Mouse (Mus musculus): ENCODE measurements around the gene Xrcc4. TPM values are rescaled to one million over a fixed set of nuclear protein-coding genes. Genes with fewer than 3 reads are reported as not detected.

Xrcc4 gene
- polyA plus RNA-seq, 1 experiment from 2014 or later, result 11.8 TPM

DNA sequence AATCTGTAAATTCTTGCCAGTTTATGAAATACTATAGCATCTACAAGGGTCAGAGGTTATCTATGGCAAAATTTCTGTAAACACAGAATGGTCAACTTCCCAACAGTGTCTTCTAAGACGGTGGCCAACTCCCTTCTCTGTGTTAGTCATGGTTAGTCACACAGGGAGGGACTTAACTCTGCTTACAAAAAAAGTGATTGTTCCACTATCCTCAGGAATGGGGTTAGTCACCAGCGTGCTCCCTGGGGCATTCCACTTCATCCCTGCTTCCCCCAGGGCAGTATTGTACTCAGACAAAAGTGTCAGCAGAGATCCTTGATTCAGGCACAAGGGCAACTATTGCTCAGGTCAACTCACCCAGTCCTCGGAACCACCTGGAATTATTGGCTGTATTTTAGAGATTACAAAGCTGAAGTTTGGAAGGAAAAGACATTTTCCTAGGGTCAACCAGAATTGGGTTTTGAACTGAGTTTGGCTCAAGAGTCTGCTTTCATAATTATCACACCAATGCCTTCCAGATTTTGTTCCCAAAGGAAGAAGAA, 260.9 kb downstream of the Xrcc4 start:
- no peaks in the 10 kb centered on the region for H3K4me1 ChIP-seq (replicated peaks; ENCODE audit: control insufficient read depth, insufficient read depth, low read length)
- no peaks in the 10 kb centered on the region for H3K9me3 ChIP-seq (ENCODE audit: control insufficient read depth, low read length)
- no peaks in the 10 kb centered on the region for H3K27me3 ChIP-seq (ENCODE audit: control insufficient read depth, insufficient read depth, low read length)
- WGBS, result 13% methylated on average over 3 of the region's 3 CpGs
- H3K9ac ChIP-seq (ENCODE audit: low read length), result no peak overlapping the region
- H3K4me3 ChIP-seq (ENCODE audit: low read depth, low read length), result no peak overlapping the region
- ATAC-seq (replicated peaks; ENCODE audit: low FRiP score) (no peak), DNase-seq (ENCODE audit: low spot score) (no peak)
- H3K4me2 ChIP-seq (ENCODE audit: low read depth, low read length, severe bottlenecking), result no peak overlapping the region
- H3K27ac ChIP-seq (ENCODE audit: low read depth, low read length), result no peak overlapping the region
- H3K36me3 ChIP-seq (ENCODE audit: control insufficient read depth, insufficient read depth, low read length), result no peaks in the 10 kb centered on the region

- no peak overlapping the region for H3K9ac ChIP-seq (ENCODE audit: low read length)
- no peaks in the 10 kb centered on the region for H3K27me3 ChIP-seq (ENCODE audit: control insufficient read depth, insufficient read depth, low read length)
- 81% methylated on average over 2 of the region's 2 CpGs for WGBS
- H3K9me3 ChIP-seq (ENCODE audit: control insufficient read depth, low read length), result no peaks in the 10 kb centered on the region
- H3K27ac ChIP-seq (ENCODE audit: low read depth, low read length), result no peak overlapping the region
- H3K4me2 ChIP-seq (ENCODE audit: low read depth, low read length, severe bottlenecking), result no peak overlapping the region
- DNase-seq (ENCODE audit: low spot score) (no peak), ATAC-seq (replicated peaks; ENCODE audit: low FRiP score) (no peak)
- H3K4me3 ChIP-seq (ENCODE audit: low read depth, low read length), result no peak overlapping the region
- H3K36me3 ChIP-seq (ENCODE audit: control insufficient read depth, insufficient read depth, low read length), result no peaks in the 10 kb centered on the region
- no peaks in the 10 kb centered on the region for H3K4me1 ChIP-seq (replicated peaks; ENCODE audit: control insufficient read depth, insufficient read depth, low read length)
These were observed 261.6 kb downstream of the Xrcc4 start for GRCm38 (mm10) chr13:89827838-89828237.

- ATAC-seq (replicated peaks; ENCODE audit: low FRiP score) (0 out of 2 replicates have a peak, but pooled peaks have one; percentile 49), DNase-seq (ENCODE audit: low spot score) (no peak)
- H3K9ac ChIP-seq (ENCODE audit: low read length), result no peak overlapping the region
- no peaks in the 10 kb centered on the region for H3K4me1 ChIP-seq (replicated peaks; ENCODE audit: control insufficient read depth, insufficient read depth, low read length)
- H3K36me3 ChIP-seq (ENCODE audit: control insufficient read depth, insufficient read depth, low read length), result no peaks in the 10 kb centered on the region
- 23% methylated on average over 2 of the region's 2 CpGs for WGBS
- no peaks in the 10 kb centered on the region for H3K27me3 ChIP-seq (ENCODE audit: control insufficient read depth, insufficient read depth, low read length)
- H3K9me3 ChIP-seq (ENCODE audit: control insufficient read depth, low read length), result no peaks in the 10 kb centered on the region
- no peak overlapping the region for H3K4me2 ChIP-seq (ENCODE audit: low read depth, low read length, severe bottlenecking)
- H3K27ac ChIP-seq (ENCODE audit: low read depth, low read length), result no peak overlapping the region
- no peak overlapping the region for H3K4me3 ChIP-seq (ENCODE audit: low read depth, low read length)
These were observed 274.9 kb downstream of the Xrcc4 start for GRCm38 (mm10) chr13:89814543-89814942.

DNA sequence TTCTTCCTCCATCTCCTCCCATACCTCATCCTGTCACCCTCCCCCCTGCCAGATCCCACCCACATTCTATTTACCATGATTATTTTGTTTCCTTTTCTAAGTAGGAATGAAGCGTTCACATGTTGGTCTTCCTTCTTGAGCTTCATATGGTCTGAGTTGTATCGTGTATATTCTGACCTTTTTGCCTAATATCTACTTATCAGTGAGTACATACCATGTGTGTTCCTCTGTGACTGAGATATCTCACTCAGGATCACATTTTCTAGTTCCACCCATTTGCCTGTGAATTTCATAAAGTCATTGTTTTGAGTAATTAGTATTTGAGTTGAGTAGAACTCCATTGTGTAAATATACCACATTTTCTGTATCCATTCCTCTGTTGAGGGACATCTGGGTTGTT, 277.2 kb downstream of the Xrcc4 start:
- H3K27me3 ChIP-seq (ENCODE audit: control insufficient read depth, insufficient read depth, low read length), result no peaks in the 10 kb centered on the region
- no peaks in the 10 kb centered on the region for H3K9me3 ChIP-seq (ENCODE audit: control insufficient read depth, low read length)
- H3K9ac ChIP-seq (ENCODE audit: low read length), result no peak overlapping the region
- no peaks in the 10 kb centered on the region for H3K4me1 ChIP-seq (replicated peaks; ENCODE audit: control insufficient read depth, insufficient read depth, low read length)
- WGBS, result 93% methylated on average over 2 of the region's 2 CpGs
- no peak overlapping the region for H3K27ac ChIP-seq (ENCODE audit: low read depth, low read length)
- H3K4me2 ChIP-seq (ENCODE audit: low read depth, low read length, severe bottlenecking), result no peak overlapping the region
- no peak for DNase-seq (ENCODE audit: low spot score)
- H3K36me3 ChIP-seq (ENCODE audit: control insufficient read depth, insufficient read depth, low read length), result no peaks in the 10 kb centered on the region
- H3K4me3 ChIP-seq (ENCODE audit: low read depth, low read length), result no peak overlapping the region
- no peak for ATAC-seq (replicated peaks; ENCODE audit: low FRiP score)

GRCm38 (mm10) chr13:89809024-89809423, 280.4 kb downstream of the Xrcc4 start:
- DNase-seq (ENCODE audit: low spot score) (no peak), ATAC-seq (replicated peaks; ENCODE audit: low FRiP score) (no peak)
- no peak overlapping the region for H3K27ac ChIP-seq (ENCODE audit: low read depth, low read length)
- no peak overlapping the region for H3K4me3 ChIP-seq (ENCODE audit: low read depth, low read length)
- H3K36me3 ChIP-seq (ENCODE audit: control insufficient read depth, insufficient read depth, low read length), result no peaks in the 10 kb centered on the region
- no peaks in the 10 kb centered on the region for H3K27me3 ChIP-seq (ENCODE audit: control insufficient read depth, insufficient read depth, low read length)
- no peaks in the 10 kb centered on the region for H3K4me1 ChIP-seq (replicated peaks; ENCODE audit: control insufficient read depth, insufficient read depth, low read length)
- H3K9ac ChIP-seq (ENCODE audit: low read length), result no peak overlapping the region
- H3K9me3 ChIP-seq (ENCODE audit: control insufficient read depth, low read length), result no peaks in the 10 kb centered on the region
- H3K4me2 ChIP-seq (ENCODE audit: low read depth, low read length, severe bottlenecking), result no peak overlapping the region

DNA sequence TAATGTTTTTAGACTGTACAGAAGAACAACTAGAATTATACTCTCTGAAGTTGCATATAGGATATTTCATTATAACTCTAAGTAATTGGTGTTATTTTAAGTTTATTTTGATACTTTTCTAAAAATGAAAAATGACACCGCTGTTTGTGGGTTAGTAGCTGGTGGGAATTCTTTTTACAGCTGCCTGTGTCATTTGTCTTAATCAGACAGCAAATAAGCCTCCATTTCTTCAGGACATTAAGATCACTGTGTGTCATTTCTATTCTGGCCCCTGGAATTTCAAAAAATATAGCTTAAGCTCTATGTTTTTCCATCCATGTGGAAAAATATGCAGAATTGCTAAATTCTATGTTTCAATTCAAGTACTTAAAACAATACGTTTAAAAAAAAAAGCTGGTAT, 287.5 kb downstream of the Xrcc4 start:
- WGBS, result 92% methylated on average over 2 of the region's 2 CpGs
- no peak overlapping the region for H3K4me3 ChIP-seq (ENCODE audit: low read depth, low read length)
- no peak for ATAC-seq (replicated peaks; ENCODE audit: low FRiP score)
- DNase-seq (ENCODE audit: low spot score), result no peak
- no peaks in the 10 kb centered on the region for H3K9me3 ChIP-seq (ENCODE audit: control insufficient read depth, low read length)
- no peaks in the 10 kb centered on the region for H3K27me3 ChIP-seq (ENCODE audit: control insufficient read depth, insufficient read depth, low read length)
- no peaks in the 10 kb centered on the region for H3K4me1 ChIP-seq (replicated peaks; ENCODE audit: control insufficient read depth, insufficient read depth, low read length)
- H3K36me3 ChIP-seq (ENCODE audit: control insufficient read depth, insufficient read depth, low read length), result no peaks in the 10 kb centered on the region
- H3K9ac ChIP-seq (ENCODE audit: low read length), result no peak overlapping the region
- no peak overlapping the region for H3K27ac ChIP-seq (ENCODE audit: low read depth, low read length)
- H3K4me2 ChIP-seq (ENCODE audit: low read depth, low read length, severe bottlenecking), result no peak overlapping the region

- H3K4me3 ChIP-seq (ENCODE audit: low read depth, low read length), result no peak overlapping the region
These were observed 291.7 kb downstream of the Xrcc4 start for GRCm38 (mm10) chr13:89797721-89798120.

GRCm38 (mm10) chr13:89791475-89791874, 297.9 kb downstream of the Xrcc4 start:
- Histone ChIP-seq H3K9ac (ENCODE audit: low read length) (no peak overlapping the region), H3K4me2 (ENCODE audit: low read depth, low read length, severe bottlenecking) (no peak overlapping the region), H3K27me3 (ENCODE audit: control insufficient read depth, insufficient read depth, low read length) (no peaks in the 10 kb centered on the region), H3K4me3 (ENCODE audit: low read depth, low read length) (no peak overlapping the region), H3K4me1 (replicated peaks; ENCODE audit: control insufficient read depth, insufficient read depth, low read length) (no peaks in the 10 kb centered on the region), H3K36me3 (ENCODE audit: control insufficient read depth, insufficient read depth, low read length) (no peaks in the 10 kb centered on the region), H3K9me3 (ENCODE audit: control insufficient read depth, low read length) (no peaks in the 10 kb centered on the region), H3K27ac (ENCODE audit: low read depth, low read length) (no peak overlapping the region)
- 65% methylated on average over 5 of the region's 5 CpGs for WGBS
- ATAC-seq (replicated peaks; ENCODE audit: low FRiP score) (no peak), DNase-seq (ENCODE audit: low spot score) (no peak)

More at GRCm38 (mm10) chr13:89797721-89798120, 291.7 kb downstream of the Xrcc4 start:
- ATAC-seq (replicated peaks; ENCODE audit: low FRiP score) (peak; percentile 98), DNase-seq (ENCODE audit: low spot score) (peak; percentile 71)
- Histone ChIP-seq H3K9ac (ENCODE audit: low read length) (no peak overlapping the region), H3K36me3 (ENCODE audit: control insufficient read depth, insufficient read depth, low read length) (no peaks in the 10 kb centered on the region), H3K4me2 (ENCODE audit: low read depth, low read length, severe bottlenecking) (no peak overlapping the region), H3K4me1 (replicated peaks; ENCODE audit: control insufficient read depth, insufficient read depth, low read length) (no peaks in the 10 kb centered on the region), H3K27me3 (ENCODE audit: control insufficient read depth, insufficient read depth, low read length) (no peaks in the 10 kb centered on the region), H3K27ac (ENCODE audit: low read depth, low read length) (no peak overlapping the region), H3K9me3 (ENCODE audit: control insufficient read depth, low read length) (no peaks in the 10 kb centered on the region)
- WGBS, result 20% methylated on average over 3 of the region's 3 CpGs

- Histone ChIP-seq H3K4me1 (replicated peaks; ENCODE audit: control insufficient read depth, insufficient read depth, low read length) (peaks cover 2% of the 10 kb centered on the region; the same call in 1 of the 2 replicates), H3K9ac (ENCODE audit: low read length) (no peak overlapping the region), H3K27ac (ENCODE audit: low read depth, low read length) (no peak overlapping the region), H3K9me3 (ENCODE audit: control insufficient read depth, low read length) (no peaks in the 10 kb centered on the region), H3K36me3 (ENCODE audit: control insufficient read depth, insufficient read depth, low read length) (no peaks in the 10 kb centered on the region), H3K4me3 (ENCODE audit: low read depth, low read length) (no peak overlapping the region), H3K27me3 (ENCODE audit: control insufficient read depth, insufficient read depth, low read length) (no peaks in the 10 kb centered on the region), H3K4me2 (ENCODE audit: low read depth, low read length, severe bottlenecking) (no peak overlapping the region)
- DNase-seq (ENCODE audit: low spot score) (no peak), ATAC-seq (replicated peaks; ENCODE audit: low FRiP score) (no peak)
- WGBS, result 75% methylated on average over 2 of the region's 2 CpGs
These were observed 306.5 kb downstream of the Xrcc4 start for GRCm38 (mm10) chr13:89782886-89783285.
